Mouse (Mus musculus) lung, embryonic 15.5 days (tissue): Measurements from ENCODE around the gene Ppp2r5c. TPM values are rescaled to one million over a fixed set of nuclear protein-coding genes. Genes with fewer than 3 reads are reported as not detected.

Experiments
- ATAC-seq: fragments of 200-750 bp; cut with Nextera tagmentation; 2 replicates; pipeline ENCODE4 v1.8.0; 2017; ENCODE audit warnings: moderate number of reproducible peaks, borderline replicate concordance; ENCODE audit not compliant: low FRiP score, low TSS enrichment; ENCODE audit errors: extremely low read depth
- H3K27ac ChIP-seq: fragments of 300-500 bp; sonication (generic); 2 replicates; pipeline ENCODE4 v1.5.1; 2015; ENCODE audit warnings: moderate library complexity, mild to moderate bottlenecking, inconsistent platforms
- H3K27me3 ChIP-seq: fragments of 300-500 bp; sonication (generic); 2 replicates; pipeline ENCODE4 v1.6.1; 2015; ENCODE audit warnings: inconsistent platforms
- H3K36me3 ChIP-seq: fragments of 300-500 bp; sonication (generic); 2 replicates; pipeline ENCODE4 v1.6.1; 2015; ENCODE audit warnings: inconsistent platforms
- H3K4me1 ChIP-seq: fragments of 300-500 bp; sonication (generic); 2 replicates; pipeline ENCODE4 v1.6.1; 2015; ENCODE audit warnings: inconsistent platforms
- H3K4me2 ChIP-seq: fragments of 300-500 bp; sonication (generic); 2 replicates; pipeline ENCODE4 v1.6.1; 2015; ENCODE audit warnings: inconsistent platforms, mild to moderate bottlenecking, moderate library complexity
- H3K4me3 ChIP-seq: fragments of 300-500 bp; sonication (generic); 2 replicates; pipeline ENCODE4 v1.5.1; 2015; ENCODE audit warnings: mild to moderate bottlenecking, inconsistent platforms
- H3K9ac ChIP-seq: fragments of 300-500 bp; sonication (generic); 2 replicates; pipeline ENCODE4 v1.6.1; 2015; ENCODE audit warnings: inconsistent platforms
- H3K9me3 ChIP-seq: fragments of 300-500 bp; sonication (generic); 2 replicates; pipeline ENCODE4 v1.6.1; 2016; ENCODE audit warnings: inconsistent platforms
- WGBS: fragments of 180-500 bp; shearing (Covaris S2); methylation state at CpG from one replicate; pipeline ENCODE4 v1.1.7; 2015; 5-methylcytosine and 5-hydroxymethylcytosine counted together
- polyA plus RNA-seq: library from polyadenylated mRNA; unstranded; fragments of >200 nt; fragmentation: Nextera tagmentation; extraction: Ambion mirVana; gene quantifications from 2 replicates; pipeline ENCODE4 v1.2.1, GENCODE M21; 2015

The Ppp2r5c gene
- polyA plus RNA-seq, 1 experiment from 2014 or later: 171 TPM

DNA sequence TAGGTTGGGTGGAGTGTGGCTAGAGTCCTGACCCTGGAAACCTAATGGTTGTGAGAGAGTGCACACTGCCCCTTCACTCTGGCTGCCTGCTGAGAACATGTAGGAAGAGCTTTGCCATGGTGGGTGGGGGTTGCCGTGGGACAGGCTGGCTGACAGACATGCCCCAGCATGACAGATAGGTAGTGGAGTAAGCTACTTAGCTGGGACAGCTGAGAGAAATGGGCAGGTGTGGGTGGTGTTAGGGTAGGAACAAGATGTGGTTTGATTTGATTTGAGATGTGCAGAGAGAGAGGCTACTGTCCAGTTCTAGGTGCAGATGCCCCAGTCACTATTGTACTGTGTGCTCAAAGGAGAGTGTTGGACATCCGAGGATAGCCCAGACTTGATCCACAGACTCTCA is 86.2 kb downstream of the Ppp2r5c start:
- Histone ChIP-seq H3K36me3 (peaks cover 6% of the 10 kb centered on the region; the same call in 1 of the 2 replicates), H3K9me3 (no peaks in the 10 kb centered on the region), H3K27ac (no peak overlapping the region), H3K27me3 (no peaks in the 10 kb centered on the region), H3K4me1 (no peaks in the 10 kb centered on the region), H3K4me3 (no peak overlapping the region), H3K9ac (no peak overlapping the region), H3K4me2 (no peak overlapping the region)
- 89% methylated on average over 2 of the region's 2 CpGs for WGBS
- no peak for ATAC-seq

DNA sequence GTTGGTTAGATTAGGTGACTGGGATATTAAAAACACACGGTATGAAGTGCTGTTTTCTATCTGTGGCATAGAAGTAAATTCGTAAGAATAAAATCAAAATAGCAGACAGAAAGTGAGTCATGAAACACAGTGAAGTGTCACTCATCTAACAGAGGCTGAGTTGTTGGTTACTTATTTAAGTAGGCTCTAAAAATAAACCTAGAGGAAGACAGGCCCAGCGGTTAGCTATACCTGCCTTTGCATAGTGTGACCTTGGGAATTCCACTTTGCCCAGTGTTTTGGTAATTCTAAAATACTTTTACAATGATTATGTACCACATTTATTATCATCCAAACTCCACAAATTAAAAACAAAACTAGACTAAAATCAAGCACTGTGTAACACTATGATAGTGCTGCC is 86.9 kb downstream of the Ppp2r5c start:
- Histone ChIP-seq H3K27me3 (no peaks in the 10 kb centered on the region), H3K4me2 (no peak overlapping the region), H3K27ac (no peak overlapping the region), H3K36me3 (peaks cover 6% of the 10 kb centered on the region; the same call in 1 of the 2 replicates), H3K4me3 (no peak overlapping the region), H3K9ac (no peak overlapping the region), H3K4me1 (no peaks in the 10 kb centered on the region), H3K9me3 (no peaks in the 10 kb centered on the region)
- WGBS: 81% methylated on average over 3 of the region's 3 CpGs
- ATAC-seq: no peak

DNA sequence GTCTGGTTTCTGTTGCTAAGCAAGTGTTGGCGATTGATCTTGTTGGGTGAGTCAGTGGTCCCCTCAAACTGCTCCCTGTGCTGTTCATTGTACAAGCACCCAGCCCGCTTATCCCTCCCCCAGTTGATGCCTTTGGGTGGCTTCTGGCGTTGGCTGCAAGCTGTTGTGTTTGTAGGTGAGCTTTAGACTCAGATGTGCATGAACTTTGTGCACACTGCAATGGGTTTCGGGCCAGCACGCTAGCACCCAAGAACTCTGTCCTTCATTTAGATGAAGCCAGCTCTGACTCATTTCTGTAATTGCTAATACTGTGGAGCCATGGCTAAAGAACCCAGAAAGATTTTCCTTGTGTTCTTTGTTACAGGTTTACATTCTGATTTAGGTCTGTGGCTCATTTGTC is 88.4 kb downstream of the Ppp2r5c start:
- H3K4me3 ChIP-seq: no peak overlapping the region
- H3K9ac ChIP-seq: no peak overlapping the region
- no peaks in the 10 kb centered on the region for H3K4me1 ChIP-seq
- H3K9me3 ChIP-seq: no peaks in the 10 kb centered on the region
- no peaks in the 10 kb centered on the region for H3K27me3 ChIP-seq
- 92% methylated on average over 5 of the region's 5 CpGs for WGBS
- no peak overlapping the region for H3K27ac ChIP-seq
- H3K4me2 ChIP-seq: no peak overlapping the region
- H3K36me3 ChIP-seq: no peaks in the 10 kb centered on the region
- ATAC-seq: no peak

DNA sequence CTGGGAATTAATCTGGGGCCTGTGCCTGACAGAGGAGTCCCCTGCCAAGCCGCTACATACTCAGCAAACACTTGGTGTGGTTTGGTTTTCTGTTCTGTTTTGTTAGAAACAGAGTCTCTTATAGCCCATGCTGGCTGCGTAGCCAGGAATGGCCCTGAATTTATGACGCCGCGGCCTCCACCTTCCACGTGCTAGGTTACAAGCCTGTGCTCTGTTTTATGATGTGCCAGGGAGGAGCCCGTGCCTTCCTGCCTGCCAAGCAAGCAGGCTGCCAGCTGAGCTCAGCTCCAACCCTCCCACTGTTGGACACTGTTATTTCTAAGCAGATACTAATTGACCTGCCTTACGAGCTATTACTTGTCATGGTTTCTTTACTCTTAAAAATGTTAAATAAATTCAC is 90.8 kb downstream of the Ppp2r5c start:
- Histone ChIP-seq H3K9me3 (no peaks in the 10 kb centered on the region), H3K4me2 (no peak overlapping the region), H3K27ac (no peak overlapping the region), H3K36me3 (no peaks in the 10 kb centered on the region), H3K27me3 (no peaks in the 10 kb centered on the region), H3K4me1 (no peaks in the 10 kb centered on the region), H3K4me3 (no peak overlapping the region), H3K9ac (no peak overlapping the region)
- ATAC-seq: no peak
- 87% methylated on average over 8 of the region's 8 CpGs for WGBS

DNA sequence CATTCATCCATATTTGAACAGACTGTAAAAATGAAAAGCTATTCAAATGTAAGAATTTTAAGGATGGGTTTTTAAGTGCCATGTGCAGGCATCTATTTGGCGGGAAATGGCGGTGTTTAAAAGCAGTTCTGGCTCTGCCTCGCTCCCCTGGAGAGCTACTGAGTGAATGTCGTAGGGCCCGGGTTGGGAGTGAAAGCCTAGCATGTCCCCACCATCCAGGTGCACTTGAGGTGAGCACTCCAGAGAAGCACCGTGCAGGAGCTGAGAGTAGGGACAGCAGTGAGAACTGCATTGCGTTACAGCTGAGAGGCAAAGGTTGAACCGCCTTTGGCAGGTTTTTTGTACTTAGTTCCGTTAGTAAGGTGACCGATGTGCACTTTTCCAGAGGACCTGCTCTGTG is 92.4 kb downstream of the Ppp2r5c start:
- Histone ChIP-seq H3K9ac (no peak overlapping the region), H3K27ac (no peak overlapping the region), H3K27me3 (no peaks in the 10 kb centered on the region), H3K9me3 (no peaks in the 10 kb centered on the region), H3K4me2 (no peak overlapping the region), H3K4me3 (no peak overlapping the region), H3K36me3 (no peaks in the 10 kb centered on the region), H3K4me1 (no peaks in the 10 kb centered on the region)
- no peak for ATAC-seq
- WGBS: 89% methylated on average over 10 of the region's 10 CpGs

DNA sequence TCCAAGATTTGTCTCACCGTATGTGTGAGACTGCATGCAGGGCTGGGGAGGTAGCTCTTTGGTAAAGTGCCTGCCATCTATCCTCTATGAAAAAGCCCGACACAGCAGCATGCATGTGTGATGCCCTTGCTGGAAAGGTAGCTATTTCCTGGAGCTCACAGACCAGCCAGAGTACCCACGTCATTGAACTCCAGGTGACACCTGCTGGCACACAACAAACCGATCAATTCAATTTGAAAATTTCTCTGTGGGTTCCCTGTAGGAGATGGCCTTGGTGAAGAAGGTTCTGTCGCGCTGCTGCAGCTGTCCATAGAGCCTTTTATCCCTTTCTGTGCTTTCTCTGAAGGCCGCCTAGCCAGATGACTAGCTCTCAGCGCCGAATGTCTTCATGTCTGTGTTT is 92.9 kb downstream of the Ppp2r5c start:
- no peak overlapping the region for H3K27ac ChIP-seq
- H3K4me2 ChIP-seq: no peak overlapping the region
- no peaks in the 10 kb centered on the region for H3K27me3 ChIP-seq
- 82% methylated on average over 9 of the region's 9 CpGs for WGBS
- H3K4me1 ChIP-seq: no peaks in the 10 kb centered on the region
- H3K36me3 ChIP-seq: 0 out of 2 replicates have a peak, but pooled peaks cover 3% of the 10 kb centered on the region
- no peak overlapping the region for H3K4me3 ChIP-seq
- no peaks in the 10 kb centered on the region for H3K9me3 ChIP-seq
- no peak for ATAC-seq
- H3K9ac ChIP-seq: no peak overlapping the region

DNA sequence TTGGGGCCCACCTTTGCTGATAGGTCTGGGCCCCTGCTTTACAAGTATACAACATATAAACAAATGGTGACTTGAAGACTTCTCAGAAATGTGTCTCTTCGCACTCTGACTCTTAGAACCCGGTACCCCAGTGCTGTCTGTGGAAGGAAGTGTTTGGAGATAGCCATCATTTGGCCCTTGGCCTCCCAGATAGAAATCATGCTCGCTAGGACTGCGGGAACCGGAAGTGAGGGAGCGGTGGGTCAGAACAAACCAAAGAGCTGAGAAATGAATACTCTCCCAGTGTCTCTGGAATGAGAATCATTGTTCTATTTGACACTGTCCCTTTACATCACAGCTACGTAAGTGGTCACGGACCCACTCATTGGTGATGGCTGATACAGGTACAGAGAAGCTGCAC is 93.4 kb downstream of the Ppp2r5c start:
- Histone ChIP-seq H3K9ac (no peak overlapping the region), H3K4me1 (no peaks in the 10 kb centered on the region), H3K27me3 (no peaks in the 10 kb centered on the region), H3K27ac (no peak overlapping the region), H3K4me2 (no peak overlapping the region), H3K36me3 (0 out of 2 replicates have a peak, but pooled peaks cover 3% of the 10 kb centered on the region), H3K4me3 (no peak overlapping the region), H3K9me3 (no peaks in the 10 kb centered on the region)
- ATAC-seq: no peak
- WGBS: 87% methylated on average over 8 of the region's 8 CpGs

DNA sequence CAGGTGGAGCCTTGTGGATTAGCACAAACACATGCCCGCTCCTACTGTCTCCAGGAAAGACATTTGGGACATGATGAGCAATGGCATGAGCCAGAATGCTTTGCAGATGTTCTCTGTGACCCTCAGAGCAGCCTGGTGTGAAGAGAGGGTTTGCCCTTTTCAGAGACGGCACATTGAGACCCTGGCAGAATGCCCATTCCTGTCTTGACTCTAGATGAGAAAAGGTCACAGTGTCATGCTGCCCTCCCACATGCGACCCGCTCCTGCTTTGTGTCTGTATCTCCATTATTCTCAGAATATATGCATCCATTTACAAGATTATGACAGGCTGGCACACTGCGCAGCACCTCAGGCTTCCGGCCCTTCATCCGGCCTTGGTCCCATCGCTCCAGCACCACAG is 94.1 kb downstream of the Ppp2r5c start:
- WGBS: 82% methylated on average over 8 of the region's 8 CpGs
- Histone ChIP-seq H3K27me3 (no peaks in the 10 kb centered on the region), H3K9me3 (no peaks in the 10 kb centered on the region), H3K9ac (no peak overlapping the region), H3K4me2 (no peak overlapping the region), H3K4me3 (no peak overlapping the region), H3K36me3 (peaks cover 7% of the 10 kb centered on the region; the same call in 1 of the 2 replicates), H3K27ac (no peak overlapping the region), H3K4me1 (no peaks in the 10 kb centered on the region)
- ATAC-seq: no peak

DNA sequence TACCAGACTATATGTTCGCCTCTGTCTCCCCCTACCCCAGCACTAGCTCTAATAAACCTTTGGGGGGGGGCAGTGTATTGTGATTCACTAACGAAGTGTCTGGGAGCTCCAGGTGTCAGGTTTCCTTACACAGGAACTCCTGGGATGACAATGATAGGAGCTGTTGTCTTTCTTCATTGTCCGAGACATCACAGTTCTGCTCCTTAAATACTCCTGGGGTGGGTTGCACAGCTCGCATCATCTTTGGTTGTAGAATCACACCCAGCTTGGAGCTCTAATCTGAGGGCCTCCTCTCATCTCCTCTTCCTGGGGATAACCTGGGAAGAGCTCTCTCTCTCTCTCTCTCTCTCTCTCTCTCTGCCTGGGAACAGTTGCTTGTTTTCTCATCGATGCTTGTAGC is 94.6 kb downstream of the Ppp2r5c start:
- Histone ChIP-seq H3K9ac (no peak overlapping the region), H3K4me3 (no peak overlapping the region), H3K4me2 (no peak overlapping the region), H3K27me3 (no peaks in the 10 kb centered on the region), H3K27ac (no peak overlapping the region), H3K4me1 (no peaks in the 10 kb centered on the region), H3K36me3 (peaks cover 12% of the 10 kb centered on the region), H3K9me3 (no peaks in the 10 kb centered on the region)
- no peak for ATAC-seq
- WGBS: 85% methylated on average over 5 of the region's 5 CpGs

DNA sequence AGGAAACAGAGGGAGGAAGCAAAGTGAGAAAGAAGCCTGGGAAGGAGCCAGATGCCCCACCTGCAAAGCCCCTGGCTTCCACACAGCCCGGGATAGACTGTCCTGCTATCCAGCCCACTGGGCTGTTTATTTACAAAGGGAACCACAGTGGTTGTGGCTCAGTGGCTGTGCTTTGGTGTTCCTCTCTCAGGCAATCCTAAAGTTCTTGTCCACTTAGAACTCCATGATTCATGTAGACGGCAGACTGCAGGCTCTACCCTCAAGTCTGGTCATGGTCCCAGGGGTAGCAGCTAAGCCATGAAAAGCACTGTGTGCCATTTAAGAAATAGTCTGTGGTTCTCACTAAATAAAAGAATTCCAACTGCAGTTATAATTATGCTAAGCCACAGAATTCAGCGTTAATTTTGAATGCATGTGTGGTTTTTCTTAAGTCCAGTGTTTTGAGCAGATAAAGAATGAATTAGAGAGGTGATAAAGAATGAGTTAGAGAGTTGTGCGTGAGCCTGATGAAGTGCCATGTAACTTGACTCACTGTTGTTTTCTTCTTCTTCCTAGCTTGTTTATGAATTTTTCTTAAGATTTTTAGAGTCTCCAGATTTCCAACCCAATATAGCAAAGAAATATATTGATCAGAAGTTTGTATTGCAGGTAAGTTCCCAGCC is 98.3 kb downstream of the Ppp2r5c start:
- Histone ChIP-seq H3K36me3 (peaks cover 34% of the 10 kb centered on the region), H3K27me3 (no peaks in the 10 kb centered on the region), H3K27ac (no peak overlapping the region), H3K9ac (no peak overlapping the region), H3K4me3 (no peak overlapping the region), H3K9me3 (no peaks in the 10 kb centered on the region), H3K4me2 (no peak overlapping the region), H3K4me1 (no peaks in the 10 kb centered on the region)
- no peak for ATAC-seq
- WGBS: 81% methylated on average over 4 of the region's 4 CpGs

DNA sequence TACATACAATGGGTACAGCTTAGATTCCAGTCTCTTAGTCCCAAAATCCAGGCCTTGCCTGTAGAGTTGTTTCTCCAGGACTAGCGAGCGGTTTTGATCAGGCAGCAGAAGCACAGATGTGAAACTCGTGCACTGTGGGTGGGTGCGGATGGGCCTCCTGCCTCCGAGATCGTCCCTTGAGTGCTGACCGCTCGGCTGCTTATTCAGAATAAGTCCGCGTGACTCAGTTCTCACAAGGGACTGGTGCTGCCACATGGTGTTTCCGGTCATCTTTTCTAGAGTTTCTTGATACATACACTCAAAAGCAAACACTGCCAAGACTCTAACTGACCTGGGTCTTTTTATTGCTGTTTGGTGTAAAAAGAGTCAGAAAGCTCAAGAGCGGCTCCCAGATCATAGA is 100.7 kb downstream of the Ppp2r5c start:
- H3K4me1 ChIP-seq: no peaks in the 10 kb centered on the region
- no peak overlapping the region for H3K4me3 ChIP-seq
- H3K36me3 ChIP-seq: peaks cover 53% of the 10 kb centered on the region
- H3K9me3 ChIP-seq: no peaks in the 10 kb centered on the region
- no peaks in the 10 kb centered on the region for H3K27me3 ChIP-seq
- no peak overlapping the region for H3K9ac ChIP-seq
- no peak for ATAC-seq
- no peak overlapping the region for H3K27ac ChIP-seq
- H3K4me2 ChIP-seq: no peak overlapping the region
- WGBS: 93% methylated on average over 12 of the region's 12 CpGs

DNA sequence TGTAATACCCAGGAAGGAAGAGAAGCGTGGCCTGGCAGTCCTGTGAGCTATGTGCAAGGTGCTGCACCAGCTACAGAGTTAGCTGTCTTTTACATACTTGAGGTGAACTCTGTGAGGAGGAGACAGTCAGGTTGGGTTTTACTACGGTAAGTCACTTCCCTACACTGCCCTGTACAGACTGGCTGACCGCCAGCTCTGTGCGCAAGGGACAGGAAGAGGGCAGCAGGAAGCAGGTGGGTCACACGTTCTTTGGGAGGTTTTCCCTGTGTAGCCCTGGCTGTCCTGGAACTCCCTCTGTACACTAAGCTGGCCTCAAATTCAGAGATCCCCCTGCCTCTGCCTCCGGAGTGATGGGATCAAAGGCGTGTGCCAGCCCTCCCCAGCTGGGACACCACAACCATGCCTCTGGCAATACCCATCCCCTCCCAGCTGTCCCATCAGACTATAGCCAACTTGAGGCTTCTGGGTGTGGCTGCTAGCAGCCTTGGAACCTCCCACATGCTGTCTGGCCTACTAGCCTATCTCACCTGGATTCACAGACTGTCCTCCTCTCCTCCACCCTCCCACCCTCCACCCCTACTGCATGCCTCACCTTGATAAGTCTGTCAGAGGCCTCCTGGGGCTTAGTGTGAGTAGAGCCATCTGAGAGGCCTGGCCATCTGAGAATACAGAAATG is 102.7 kb downstream of the Ppp2r5c start:
- H3K9me3 ChIP-seq: no peaks in the 10 kb centered on the region
- H3K36me3 ChIP-seq: peaks cover 72% of the 10 kb centered on the region
- H3K4me1 ChIP-seq: no peaks in the 10 kb centered on the region
- no peak overlapping the region for H3K4me3 ChIP-seq
- no peaks in the 10 kb centered on the region for H3K27me3 ChIP-seq
- 73% methylated on average over 7 of the region's 7 CpGs for WGBS
- no peak overlapping the region for H3K4me2 ChIP-seq
- H3K9ac ChIP-seq: no peak overlapping the region
- no peak overlapping the region for H3K27ac ChIP-seq
- ATAC-seq: no peak
